Mouse (Mus musculus) right cerebral cortex, postnatal 25 days (tissue): ENCODE measurements around the gene Scaf1.

ENCODE experiments used
- DNase-seq: peaks from one replicate; pipeline ENCODE4 v3.0.0; 2022

Gene Scaf1

GRCm38 (mm10) chr7:45013366-45014095 lies 2.6 kb downstream of the Scaf1 start:
- no peak for DNase-seq

GRCm38 (mm10) chr7:45012824-45013223 lies 3.3 kb downstream of the Scaf1 start:
- DNase-seq = no peak

- DNase-seq = no peak
Observed at GRCm38 (mm10) chr7:45012011-45012410, 4.2 kb downstream of the Scaf1 start.

- DNase-seq = no peak
Observed at GRCm38 (mm10) chr7:45008411-45008810, 7.8 kb downstream of the Scaf1 start.

- DNase-seq = no peak
Observed at GRCm38 (mm10) chr7:45007846-45008245, 8.3 kb downstream of the Scaf1 start.

- no peak for DNase-seq
Observed at GRCm38 (mm10) chr7:45007141-45007540, 9.0 kb downstream of the Scaf1 start.

- no peak for DNase-seq
Observed at GRCm38 (mm10) chr7:45006503-45006902, 9.7 kb downstream of the Scaf1 start.

GRCm38 (mm10) chr7:45005321-45005992 lies 10.7 kb downstream of the Scaf1 start:
- no peak for DNase-seq

- no peak for DNase-seq
Observed at GRCm38 (mm10) chr7:45004546-45004945, 11.6 kb downstream of the Scaf1 start.

- DNase-seq = no peak
Observed at GRCm38 (mm10) chr7:45002440-45002839, 13.7 kb downstream of the Scaf1 start.

- no peak for DNase-seq
Observed at GRCm38 (mm10) chr7:45000539-45001114, 15.5 kb downstream of the Scaf1 start.

- DNase-seq = no peak
Observed at GRCm38 (mm10) chr7:44999753-45000152, 16.4 kb downstream of the Scaf1 start.

GRCm38 (mm10) chr7:44998501-44998955 lies 17.6 kb downstream of the Scaf1 start, which contains the start of gene Bcl2l12:
Gene Bcl2l12, minus strand, starts transcription at chr7:44998712.
- DNase-seq = no peak

GRCm38 (mm10) chr7:44997940-44998428 lies 18.2 kb downstream of the Scaf1 start:
- no peak for DNase-seq

GRCm38 (mm10) chr7:44997231-44997939 lies 18.8 kb downstream of the Scaf1 start, which contains the start of gene Irf3:
Gene Irf3, plus strand, starts transcription at chr7:44997648.
- DNase-seq = peak; percentile 94

- no peak for DNase-seq
Observed at GRCm38 (mm10) chr7:44996672-44997071, 19.5 kb downstream of the Scaf1 start.

GRCm38 (mm10) chr7:44986879-44987718 lies 29.1 kb downstream of the Scaf1 start:
- DNase-seq = no peak

- peak; percentile 98 for DNase-seq
Observed at GRCm38 (mm10) chr7:44986192-44986878, 29.8 kb downstream of the Scaf1 start, which contains the start of gene Prmt1. Gene Prmt1, minus strand, starts transcription at chr7:44986568.

GRCm38 (mm10) chr7:44985595-44986191 lies 30.5 kb downstream of the Scaf1 start:
- peak; percentile 46 for DNase-seq

- DNase-seq = no peak
Observed at GRCm38 (mm10) chr7:44984833-44985164, 31.4 kb downstream of the Scaf1 start.
